Mouse (Mus musculus) ES-Bruce4 (cell line): ENCODE measurements around the gene Car10. TPM values are rescaled to one million over a fixed set of nuclear protein-coding genes. Genes with fewer than 3 reads are reported as not detected.

Source experiments
- H3K27ac ChIP-seq: 2 replicates; pipeline ENCODE4 v1.5.1; 2012; ENCODE audit warnings: low read length, inconsistent platforms; ENCODE audit not compliant: insufficient read depth
- H3K27me3 ChIP-seq: 2 replicates; pipeline ENCODE4 v1.6.1; 2012; ENCODE audit warnings: mild to moderate bottlenecking, low read length, inconsistent platforms; ENCODE audit not compliant: control insufficient read depth, poor library complexity, insufficient read depth, severe bottlenecking
- H3K36me3 ChIP-seq: 2 replicates; pipeline ENCODE4 v1.6.1; 2012; ENCODE audit warnings: inconsistent platforms, mild to moderate bottlenecking, low read length, moderate library complexity; ENCODE audit not compliant: control insufficient read depth, poor library complexity, insufficient read depth, severe bottlenecking
- H3K4me1 ChIP-seq: one replicate; pipeline ENCODE4 v1.8.1; 2011; ENCODE audit warnings: low read length; ENCODE audit not compliant: control insufficient read depth, insufficient read depth
- H3K4me3 ChIP-seq: 2 replicates; pipeline ENCODE4 v1.5.1; 2011; ENCODE audit warnings: low read depth, mild to moderate bottlenecking, low read length
- H3K9ac ChIP-seq: 2 replicates; pipeline ENCODE4 v1.6.1; 2012; ENCODE audit warnings: low read depth, mild to moderate bottlenecking, inconsistent platforms; ENCODE audit not compliant: poor library complexity, severe bottlenecking
- H3K9me3 ChIP-seq: replicated peaks from 2 replicates; pipeline ENCODE4 v1.6.1; 2012; ENCODE audit warnings: mild to moderate bottlenecking, low read length, inconsistent platforms; ENCODE audit not compliant: control insufficient read depth, poor library complexity, insufficient read depth, severe bottlenecking
- CTCF ChIP-seq: IDR thresholded peaks from one replicate; pipeline ENCODE4 v1.8.1; 2011; ENCODE audit warnings: low read depth, low read length
- EP300 ChIP-seq: IDR thresholded peaks from 2 replicates; pipeline ENCODE4 v1.6.1; 2011; ENCODE audit warnings: low read depth, low read length; ENCODE audit not compliant: insufficient read depth
- POLR2A ChIP-seq: IDR thresholded peaks from one replicate; pipeline ENCODE4 v1.8.1; 2011; ENCODE audit warnings: low read length; ENCODE audit not compliant: insufficient read depth
- polyA plus RNA-seq: library from polyadenylated mRNA; stranded (reverse); fragments of >200 nt; gene quantifications from 2 replicates; pipeline ENCODE4 v1.2.4, GENCODE M21; 2011; ENCODE audit warnings: low read depth; ENCODE audit not compliant: missing spikeins, insufficient read depth, insufficient read length

Gene Car10
- polyA plus RNA-seq, 1 experiment = not detected

DNA sequence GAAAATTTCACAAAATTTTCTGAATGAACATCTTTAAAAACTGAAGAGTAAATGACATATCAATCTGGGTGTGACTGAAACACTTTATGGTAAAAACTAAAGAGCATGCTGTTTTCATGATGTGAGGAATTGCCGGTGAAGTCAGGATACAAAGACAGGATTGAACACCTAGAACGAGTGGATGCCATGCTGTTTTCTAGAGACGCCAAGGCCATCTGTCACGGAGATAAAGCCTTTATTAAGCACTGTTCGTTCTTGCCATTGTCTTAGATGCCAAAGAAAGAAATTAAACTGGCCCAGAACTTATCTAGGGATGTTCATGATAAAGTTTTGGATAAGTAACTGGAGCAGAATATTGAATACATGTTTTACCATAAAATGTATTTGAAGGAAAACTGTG is 153.9 kb downstream of the Car10 start:
- Histone ChIP-seq H3K4me3 (no peak overlapping the region), H3K9me3 (no peaks in the 10 kb centered on the region)
- TF ChIP-seq EP300 = no peak

DNA sequence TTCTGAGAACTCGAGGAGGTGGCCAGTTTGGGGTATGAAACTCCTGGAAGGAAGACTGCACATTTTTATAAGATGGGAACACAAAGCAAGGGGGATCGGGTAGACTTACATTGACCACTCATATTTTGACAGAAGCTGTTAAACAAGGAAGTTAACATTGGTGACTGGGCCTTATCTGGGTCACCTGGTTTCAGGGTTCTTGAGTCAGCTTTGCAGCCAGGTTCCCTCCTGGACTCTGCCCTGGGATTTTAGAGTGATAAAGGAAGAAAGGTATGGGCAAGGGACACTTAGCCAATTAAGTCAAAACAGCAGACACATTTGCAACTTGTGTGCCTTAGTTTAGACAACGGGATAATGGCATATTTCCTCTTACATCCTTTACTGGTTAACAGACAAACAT is 166.2 kb downstream of the Car10 start:
- Histone ChIP-seq H3K4me3 (no peak overlapping the region), H3K9me3 (no peaks in the 10 kb centered on the region), H3K9ac (no peak overlapping the region), H3K4me1 (no peaks in the 10 kb centered on the region), H3K27me3 (peaks cover 2% of the 10 kb centered on the region; the same call in 1 of the 2 replicates), H3K27ac (no peak overlapping the region), H3K36me3 (no peaks in the 10 kb centered on the region)
- TF ChIP-seq CTCF (no peak), EP300 (no peak), POLR2A (no peak)

More for the DNA sequence above, 153.9 kb downstream of the Car10 start:
- H3K27me3 ChIP-seq = no peaks in the 10 kb centered on the region
- no peak overlapping the region for H3K27ac ChIP-seq
- H3K36me3 ChIP-seq = no peaks in the 10 kb centered on the region
- H3K9ac ChIP-seq = no peak overlapping the region
- H3K4me1 ChIP-seq = no peaks in the 10 kb centered on the region

DNA sequence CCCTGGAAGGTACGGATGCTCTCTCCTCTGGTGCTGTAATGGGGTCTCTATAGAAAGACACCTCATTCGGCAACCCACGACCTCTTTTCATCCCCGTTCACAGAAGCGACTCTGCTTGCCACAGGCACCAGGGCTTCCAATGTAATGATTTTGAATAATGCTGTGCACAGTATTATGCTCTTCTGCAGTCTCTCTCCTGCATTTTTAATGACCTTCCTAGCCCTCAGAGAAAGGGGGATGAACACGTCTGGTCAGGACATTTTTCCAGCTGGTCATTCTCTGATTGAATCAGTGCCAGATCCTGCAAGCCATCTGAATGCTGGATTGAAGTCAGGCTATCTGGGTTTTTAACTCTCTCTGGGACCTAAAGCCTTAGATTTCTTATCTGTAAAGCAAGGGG is 174.2 kb downstream of the Car10 start:
- Histone ChIP-seq H3K4me1 (no peaks in the 10 kb centered on the region), H3K9ac (no peak overlapping the region), H3K27me3 (peaks cover 2% of the 10 kb centered on the region; the same call in 1 of the 2 replicates), H3K36me3 (no peaks in the 10 kb centered on the region), H3K4me3 (no peak overlapping the region), H3K9me3 (no peaks in the 10 kb centered on the region), H3K27ac (no peak overlapping the region)
- TF ChIP-seq POLR2A = no peak
- no peak for TF ChIP-seq CTCF
- TF ChIP-seq EP300 = no peak

DNA sequence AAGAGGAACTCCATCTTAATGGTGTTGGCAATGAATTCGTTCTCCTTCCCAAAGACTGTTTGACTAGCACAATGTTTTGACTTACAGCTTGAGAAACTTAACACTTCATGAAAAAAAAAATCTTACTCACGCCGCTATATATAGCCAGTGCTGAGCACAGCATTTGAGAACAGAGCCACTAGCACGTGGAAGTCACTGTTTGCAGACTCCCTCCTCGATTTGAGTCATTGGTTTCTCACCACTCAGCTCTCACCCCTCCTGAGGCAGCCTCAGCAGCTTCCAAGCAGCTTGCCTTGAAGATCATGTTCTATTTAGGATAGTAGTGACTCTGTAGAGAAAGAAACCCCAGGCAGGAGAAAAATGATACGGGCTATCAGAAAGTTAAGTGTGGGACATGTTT is 176.1 kb downstream of the Car10 start:
- H3K9ac ChIP-seq = no peak overlapping the region
- no peak overlapping the region for H3K27ac ChIP-seq
- no peaks in the 10 kb centered on the region for H3K36me3 ChIP-seq
- TF ChIP-seq CTCF = no peak
- TF ChIP-seq EP300 = no peak
- no peak for TF ChIP-seq POLR2A
- H3K4me1 ChIP-seq = no peaks in the 10 kb centered on the region
- H3K27me3 ChIP-seq = no peaks in the 10 kb centered on the region; the same call in 1 of the 2 replicates
- no peaks in the 10 kb centered on the region for H3K9me3 ChIP-seq
- no peak overlapping the region for H3K4me3 ChIP-seq

DNA sequence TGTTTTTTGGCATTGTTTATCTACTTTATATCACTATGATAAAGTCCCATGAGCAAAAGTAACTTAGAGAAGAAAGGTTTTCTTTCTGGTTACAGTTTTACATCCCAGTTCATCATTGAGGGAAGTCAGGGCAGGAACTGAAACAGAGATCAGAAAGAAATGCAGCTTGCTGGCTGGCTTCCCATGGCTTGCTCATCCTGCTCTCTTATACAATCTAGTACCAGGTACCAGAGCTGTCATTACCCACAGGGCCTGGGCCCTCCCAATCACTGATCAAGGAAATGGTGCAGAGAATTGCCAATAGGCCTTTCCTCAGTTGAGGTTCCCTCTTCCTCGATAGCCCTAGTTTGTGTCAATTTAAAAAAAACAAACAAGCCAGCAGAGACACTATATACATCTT is 195.8 kb downstream of the Car10 start:
- H3K36me3 ChIP-seq = no peaks in the 10 kb centered on the region
- TF ChIP-seq EP300 = no peak
- no peak for TF ChIP-seq POLR2A
- no peak for TF ChIP-seq CTCF
- H3K9me3 ChIP-seq = no peaks in the 10 kb centered on the region
- H3K4me1 ChIP-seq = no peaks in the 10 kb centered on the region
- H3K27ac ChIP-seq = no peak overlapping the region
- no peaks in the 10 kb centered on the region for H3K27me3 ChIP-seq
- H3K9ac ChIP-seq = no peak overlapping the region
- H3K4me3 ChIP-seq = no peak overlapping the region

DNA sequence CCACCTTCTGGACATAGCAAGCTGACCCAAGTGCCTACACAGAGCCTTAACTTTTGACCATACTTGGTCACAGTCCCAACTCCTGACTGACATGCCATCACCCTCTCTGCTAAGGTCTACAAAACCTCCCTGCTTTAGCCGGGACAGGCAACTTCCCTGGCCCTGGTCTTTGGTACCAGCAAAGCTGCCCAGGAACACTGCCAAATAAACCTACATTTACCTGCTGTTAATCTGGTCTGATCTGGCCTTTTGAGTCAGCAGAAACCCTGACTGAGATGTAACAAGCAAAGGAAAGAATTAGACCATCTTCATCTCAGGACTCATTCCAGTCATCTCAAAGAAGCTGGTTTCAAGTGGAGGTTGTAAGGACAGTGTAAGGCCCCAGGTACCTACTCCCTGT is 212.2 kb downstream of the Car10 start:
- H3K27me3 ChIP-seq = no peaks in the 10 kb centered on the region
- no peaks in the 10 kb centered on the region for H3K36me3 ChIP-seq
- no peak overlapping the region for H3K4me3 ChIP-seq
- H3K9me3 ChIP-seq = no peaks in the 10 kb centered on the region
- no peak for TF ChIP-seq EP300
- TF ChIP-seq POLR2A = no peak
- TF ChIP-seq CTCF = no peak
- no peak overlapping the region for H3K9ac ChIP-seq
- no peak overlapping the region for H3K27ac ChIP-seq
- no peaks in the 10 kb centered on the region for H3K4me1 ChIP-seq
